Mouse (Mus musculus) testis, adult 2 months (tissue): ENCODE measurements around the gene Klhl42.

ENCODE experiments used
- CTCF ChIP-seq: fragments of 200-500 bp; IDR thresholded peaks from 2 replicates; pipeline ENCODE4 v1.5.1; 2012; ENCODE audit warnings: low read depth, mild to moderate bottlenecking, inconsistent platforms, low read length, moderate library complexity; ENCODE audit not compliant: control insufficient read depth, insufficient read depth, insufficient replicate concordance
- POLR2A ChIP-seq: fragments of 200-500 bp; IDR thresholded peaks from 2 replicates; pipeline ENCODE4 v1.6.1; 2012; ENCODE audit warnings: low read depth, mild to moderate bottlenecking, inconsistent platforms, low read length, moderate library complexity; ENCODE audit not compliant: control insufficient read depth

DNA sequence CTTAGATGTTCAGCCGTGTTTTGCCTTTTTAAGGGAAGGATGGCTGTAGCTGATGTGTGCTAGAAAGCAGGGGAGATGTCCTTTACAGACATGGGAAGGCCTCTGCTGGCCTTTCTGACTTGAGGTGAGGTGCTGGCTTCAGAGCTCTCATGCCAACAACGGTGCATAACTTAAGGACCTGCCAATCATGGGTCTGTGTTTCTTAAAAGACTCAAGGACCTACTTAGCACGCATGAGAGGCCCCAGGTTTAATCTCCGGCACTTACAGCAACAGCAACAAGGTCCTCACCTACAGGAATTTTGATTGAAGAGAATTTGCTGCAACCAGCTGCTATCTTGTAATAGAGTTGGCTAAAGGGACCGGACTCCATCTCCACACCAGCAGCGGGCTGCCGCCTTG, 18.1 kb downstream of the Klhl42 start:
- TF ChIP-seq CTCF (no peak), POLR2A (no peak)
